Mouse (Mus musculus) bone marrow, adult 2 months (tissue): ENCODE data around the gene Eid2b.

ENCODE experiments used
- CTCF ChIP-seq: fragments of 200-500 bp; IDR thresholded peaks from 2 replicates; pipeline ENCODE4 v1.5.1; 2011; ENCODE audit warnings: low read length, control low read depth; ENCODE audit not compliant: control insufficient read depth, insufficient read depth
- POLR2A ChIP-seq: fragments of 200-500 bp; IDR thresholded peaks from 2 replicates; pipeline ENCODE4 v1.6.1; 2011; ENCODE audit warnings: low read depth, mild to moderate bottlenecking, control low read depth, low read length, borderline replicate concordance; ENCODE audit not compliant: control insufficient read depth

DNA sequence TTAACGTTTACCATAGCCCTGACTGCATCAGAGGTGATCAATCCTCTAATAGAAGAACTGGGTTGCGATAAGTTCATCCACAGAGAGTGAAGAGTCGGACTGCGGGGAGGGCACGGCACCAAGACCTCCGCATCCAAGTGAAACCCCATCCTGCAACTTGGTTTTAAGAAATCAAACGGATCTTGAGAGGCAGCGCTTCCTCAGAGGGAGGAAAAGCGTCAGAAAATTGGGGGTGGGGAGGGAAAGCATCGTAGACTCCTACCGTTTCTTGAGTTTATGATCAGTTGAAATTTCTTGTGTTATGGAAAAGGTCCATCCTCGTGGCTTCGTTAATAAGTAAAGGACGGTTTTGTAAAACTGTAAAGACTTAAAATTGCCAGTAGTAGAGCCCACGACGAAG, 9.0 kb upstream of the Eid2b start:
- TF ChIP-seq CTCF = no peak
- TF ChIP-seq POLR2A = no peak
